Mouse (Mus musculus) midbrain, embryonic 14.5 days (tissue): Measurements from ENCODE around the gene Eml3. TPM values are rescaled to one million over a fixed set of nuclear protein-coding genes. Genes with fewer than 3 reads are reported as not detected.

Experiments
- ATAC-seq: fragments of 200-750 bp; cut with Nextera tagmentation; 2 replicates; pipeline ENCODE4 v1.8.0; 2017; ENCODE audit warnings: moderate number of reproducible peaks, moderate library complexity; ENCODE audit not compliant: low FRiP score, low TSS enrichment
- DNase-seq: peaks from one replicate; pipeline ENCODE4 v3.0.0-alpha.2; 2015
- H3K27ac ChIP-seq: fragments of 300-500 bp; sonication (generic); replicated peaks from 2 replicates; pipeline ENCODE4 v1.5.1; 2014; ENCODE audit warnings: mild to moderate bottlenecking, low read depth, low read length, moderate library complexity
- H3K27me3 ChIP-seq: fragments of 300-500 bp; sonication (generic); 2 replicates; pipeline ENCODE4 v1.6.1; 2014; ENCODE audit warnings: low read length, control low read depth, mixed read lengths; ENCODE audit not compliant: control insufficient read depth, insufficient read depth
- H3K36me3 ChIP-seq: fragments of 300-500 bp; sonication (generic); 2 replicates; pipeline ENCODE4 v1.6.1; 2014; ENCODE audit warnings: low read length, control low read depth; ENCODE audit not compliant: control insufficient read depth, insufficient read depth
- H3K4me1 ChIP-seq: fragments of 300-500 bp; sonication (generic); 2 replicates; pipeline ENCODE4 v1.6.1; 2014; ENCODE audit warnings: mild to moderate bottlenecking, antibody characterized with exemption, low read length, control low read depth; ENCODE audit not compliant: control insufficient read depth, insufficient read depth
- H3K4me2 ChIP-seq: fragments of 300-500 bp; sonication (generic); 2 replicates; pipeline ENCODE4 v1.6.1; 2014; ENCODE audit warnings: mild to moderate bottlenecking, low read length, moderate library complexity
- H3K4me3 ChIP-seq: fragments of 300-500 bp; sonication (generic); replicated peaks from 2 replicates; pipeline ENCODE4 v1.5.1; 2014; ENCODE audit warnings: low read depth, low read length
- H3K9ac ChIP-seq: fragments of 300-500 bp; sonication (generic); replicated peaks from 2 replicates; pipeline ENCODE4 v1.6.1; 2014; ENCODE audit warnings: mild to moderate bottlenecking, low read length, moderate library complexity
- H3K9me3 ChIP-seq: fragments of 300-500 bp; sonication (generic); 2 replicates; pipeline ENCODE4 v1.6.1; 2016; ENCODE audit warnings: low read length, control low read depth, mixed read lengths; ENCODE audit not compliant: control insufficient read depth
- WGBS: fragments of 180-500 bp; shearing (Covaris S2); extraction: QIAGEN DNeasy Blood & Tissue Kit; methylation state at CpG from one replicate; pipeline ENCODE4 v1.1.7; 2014; 5-methylcytosine and 5-hydroxymethylcytosine counted together
- polyA plus RNA-seq: library from polyadenylated mRNA; unstranded; fragments of >200 nt; fragmentation: Nextera tagmentation; extraction: Ambion mirVana; gene quantifications from 2 replicates; pipeline ENCODE4 v1.2.1, GENCODE M21; 2014

Gene Eml3
- polyA plus RNA-seq, 1 experiment from 2014 or later = 5.5 TPM

DNA sequence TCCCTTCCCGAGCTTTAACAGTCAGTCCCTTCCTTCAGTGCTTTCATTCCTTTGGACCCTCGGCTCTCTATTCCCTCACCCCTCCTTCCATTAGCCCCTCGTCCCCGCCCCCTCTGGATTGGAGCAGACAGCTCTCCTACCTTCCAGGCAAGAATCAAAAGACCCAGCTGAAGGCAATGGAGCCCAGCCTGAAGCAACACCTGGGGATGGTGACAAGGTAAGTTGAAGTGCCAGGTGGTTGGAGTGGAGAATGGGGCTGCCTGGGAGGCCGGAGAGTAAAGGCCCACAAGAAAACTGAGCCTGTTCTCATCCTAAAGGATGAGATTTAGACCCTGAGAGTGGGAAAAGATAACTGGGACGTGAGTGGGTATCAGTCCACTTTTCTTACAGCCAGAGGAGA is 20.8 kb upstream of the Eml3 start:
- Histone ChIP-seq H3K9ac (no peak overlapping the region), H3K27ac (no peak overlapping the region), H3K4me2 (no peak overlapping the region), H3K4me1 (no peaks in the 10 kb centered on the region), H3K27me3 (no peaks in the 10 kb centered on the region), H3K4me3 (no peak overlapping the region), H3K9me3 (no peaks in the 10 kb centered on the region), H3K36me3 (peaks cover 97% of the 10 kb centered on the region)
- ATAC-seq = no peak
- WGBS = 93% methylated on average over 6 of the region's 6 CpGs
- no peak for DNase-seq

DNA sequence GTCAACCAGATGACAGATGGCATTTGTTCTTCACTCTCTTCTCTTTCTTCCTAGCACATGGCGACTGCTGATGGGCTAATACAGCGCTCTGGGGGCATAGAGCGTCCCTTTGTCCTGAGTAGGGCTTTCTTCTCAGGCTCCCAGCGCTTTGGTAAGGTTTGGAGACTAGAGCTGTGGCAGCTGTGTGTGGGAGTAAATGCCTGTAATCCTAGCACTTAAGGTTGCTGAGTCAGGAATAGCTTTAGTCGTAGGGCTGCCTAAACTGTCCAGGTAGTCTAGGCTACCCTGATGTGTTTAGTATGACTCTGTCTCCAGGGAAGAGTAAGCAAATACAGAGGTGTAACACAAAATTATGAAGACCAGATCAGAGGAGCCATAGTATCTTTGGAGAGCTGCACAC is 17.5 kb upstream of the Eml3 start:
- no peak overlapping the region for H3K4me3 ChIP-seq
- peaks cover 100% of the 10 kb centered on the region for H3K36me3 ChIP-seq
- ATAC-seq (no peak), DNase-seq (no peak)
- no peak overlapping the region for H3K27ac ChIP-seq
- no peak overlapping the region for H3K4me2 ChIP-seq
- no peaks in the 10 kb centered on the region for H3K27me3 ChIP-seq
- H3K9me3 ChIP-seq = no peaks in the 10 kb centered on the region
- H3K9ac ChIP-seq = no peak overlapping the region
- H3K4me1 ChIP-seq = no peaks in the 10 kb centered on the region
- WGBS = 96% methylated on average over 5 of the region's 5 CpGs

DNA sequence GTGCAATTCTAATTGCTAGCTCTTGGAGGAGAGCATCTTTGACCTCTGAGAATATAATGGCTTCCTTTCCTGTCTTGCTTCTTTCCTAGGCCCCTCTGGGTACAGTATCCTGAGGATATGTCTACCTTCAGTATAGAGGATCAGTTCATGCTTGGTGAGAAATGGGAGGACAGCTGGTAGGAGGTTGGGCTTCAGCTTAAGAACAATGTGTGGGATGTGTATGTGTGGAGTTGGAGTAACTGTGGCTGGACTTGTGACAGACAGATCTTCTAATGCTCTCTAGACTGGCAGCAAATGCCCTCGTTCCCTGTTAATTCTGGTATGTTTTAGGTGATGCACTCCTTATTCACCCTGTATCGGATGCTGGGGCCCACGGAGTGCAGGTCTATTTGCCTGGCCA is 15.1 kb upstream of the Eml3 start:
- DNase-seq (no peak), ATAC-seq (no peak)
- WGBS = 94% methylated on average over 3 of the region's 3 CpGs
- Histone ChIP-seq H3K4me2 (no peak overlapping the region), H3K9me3 (no peaks in the 10 kb centered on the region), H3K4me3 (no peak overlapping the region), H3K36me3 (peaks cover 80% of the 10 kb centered on the region), H3K9ac (no peak overlapping the region), H3K4me1 (no peaks in the 10 kb centered on the region), H3K27me3 (no peaks in the 10 kb centered on the region), H3K27ac (no peak overlapping the region)

DNA sequence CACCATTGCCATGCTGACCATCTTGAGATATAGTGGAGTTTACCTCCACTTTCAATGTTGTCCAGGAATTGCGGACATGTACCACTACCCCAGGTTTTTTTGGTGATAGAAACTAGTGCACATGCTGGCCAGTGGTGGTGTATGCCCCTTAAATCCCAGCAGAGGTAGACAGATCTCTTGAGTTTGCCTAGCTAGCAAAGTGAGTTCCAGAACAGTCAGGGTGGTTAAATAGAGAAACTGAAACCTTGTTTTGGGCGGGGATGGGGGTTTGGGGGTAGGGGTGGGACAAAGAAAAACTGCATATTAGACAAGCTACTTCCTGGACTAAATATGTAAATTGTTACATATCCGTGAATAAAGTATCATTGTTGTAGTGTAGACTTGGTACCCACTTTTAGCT is 10.4 kb upstream of the Eml3 start:
- WGBS = 92% methylated on average over 3 of the region's 3 CpGs
- peaks cover 35% of the 10 kb centered on the region for H3K36me3 ChIP-seq
- no peak overlapping the region for H3K4me2 ChIP-seq
- no peak overlapping the region for H3K4me3 ChIP-seq
- no peaks in the 10 kb centered on the region for H3K27me3 ChIP-seq
- H3K4me1 ChIP-seq = peaks cover 10% of the 10 kb centered on the region; the same call in 1 of the 2 replicates
- DNase-seq = no peak
- ATAC-seq = no peak
- H3K9me3 ChIP-seq = no peaks in the 10 kb centered on the region
- H3K9ac ChIP-seq = no peak overlapping the region
- no peak overlapping the region for H3K27ac ChIP-seq

DNA sequence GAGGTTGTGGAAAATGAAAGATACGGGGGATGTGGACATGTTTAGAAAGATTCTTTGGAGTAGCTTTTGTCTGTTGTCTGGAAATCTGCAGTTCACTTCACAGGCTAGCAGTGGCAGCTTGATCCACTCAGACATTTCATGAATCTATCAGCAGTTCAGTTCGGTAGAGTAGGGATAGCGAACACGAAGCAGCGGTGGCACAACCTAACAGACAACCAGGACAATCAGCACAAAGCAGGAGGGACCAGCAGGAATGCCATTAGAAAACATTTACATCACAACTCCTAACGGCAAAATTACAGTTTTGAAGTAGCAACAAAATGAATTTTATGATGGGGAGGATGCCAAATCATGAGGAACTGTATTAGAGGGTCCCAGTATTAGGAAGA is 9.7 kb upstream of the Eml3 start:
- peak overlapping the region; percentile 80; the same call in 1 of the 2 replicates for H3K9ac ChIP-seq
- DNase-seq (no peak), ATAC-seq (no peak)
- peaks cover 32% of the 10 kb centered on the region for H3K36me3 ChIP-seq
- peak overlapping the region; percentile 62 for H3K4me2 ChIP-seq
- peaks cover 10% of the 10 kb centered on the region; the same call in 1 of the 2 replicates for H3K4me1 ChIP-seq
- no peaks in the 10 kb centered on the region for H3K9me3 ChIP-seq
- H3K27ac ChIP-seq = peak overlapping the region; percentile 85
- H3K27me3 ChIP-seq = no peaks in the 10 kb centered on the region
- peak overlapping the region; percentile 83 for H3K4me3 ChIP-seq
- 73% methylated on average over 6 of the region's 6 CpGs for WGBS

DNA sequence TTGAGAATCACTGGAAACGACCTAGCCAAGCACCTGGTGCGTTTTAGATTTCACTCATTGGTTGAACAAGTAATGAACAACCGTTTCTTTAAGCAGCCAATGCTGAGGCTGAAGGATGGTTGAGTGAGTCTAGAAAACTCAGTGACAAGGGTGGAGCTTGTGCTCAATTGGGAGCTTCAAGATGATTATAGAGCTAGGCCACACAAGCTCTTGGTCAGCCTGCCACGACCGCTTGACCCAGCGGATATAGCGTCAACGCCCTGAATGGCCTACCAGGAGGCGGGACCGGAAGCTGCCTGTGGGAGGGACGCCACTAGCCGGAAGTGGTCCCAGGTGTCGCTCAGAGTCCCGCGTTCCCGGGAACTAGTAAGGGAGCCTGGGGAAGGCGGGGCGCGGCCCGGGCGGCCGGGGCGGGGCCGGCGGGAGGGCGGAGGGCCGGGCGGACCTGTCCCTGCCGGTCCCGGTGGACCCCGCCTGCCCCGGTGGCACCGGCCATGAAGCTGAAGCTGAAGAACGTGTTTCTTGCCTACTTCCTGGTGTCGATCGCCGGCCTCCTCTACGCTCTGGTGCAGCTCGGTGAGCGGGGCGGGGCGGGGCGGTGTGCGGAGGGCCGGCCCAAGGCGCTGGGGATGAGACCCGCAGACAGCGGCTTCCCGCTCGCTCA is 9.1 kb upstream of the Eml3 start, which contains the start of gene B3gat3:
Gene B3gat3 (plus strand): TSS at position 302 of the 664 bp plus-strand sequence.
- Histone ChIP-seq H3K36me3 (peaks cover 29% of the 10 kb centered on the region), H3K4me3 (peak within 1 kb of the TSS; percentile 83), H3K27ac (peak within 1 kb of the TSS; percentile 85), H3K9ac (peak within 1 kb of the TSS; percentile 80), H3K4me1 (peaks cover 10% of the 10 kb centered on the region; the same call in 1 of the 2 replicates), H3K4me2 (peak within 1 kb of the TSS; percentile 62), H3K9me3 (no peaks in the 10 kb centered on the region), H3K27me3 (no peaks in the 10 kb centered on the region)
- 2% methylated on average over 50 of the region's 50 CpGs for WGBS
- ATAC-seq (peak; percentile 96), DNase-seq (peak; percentile 95)

DNA sequence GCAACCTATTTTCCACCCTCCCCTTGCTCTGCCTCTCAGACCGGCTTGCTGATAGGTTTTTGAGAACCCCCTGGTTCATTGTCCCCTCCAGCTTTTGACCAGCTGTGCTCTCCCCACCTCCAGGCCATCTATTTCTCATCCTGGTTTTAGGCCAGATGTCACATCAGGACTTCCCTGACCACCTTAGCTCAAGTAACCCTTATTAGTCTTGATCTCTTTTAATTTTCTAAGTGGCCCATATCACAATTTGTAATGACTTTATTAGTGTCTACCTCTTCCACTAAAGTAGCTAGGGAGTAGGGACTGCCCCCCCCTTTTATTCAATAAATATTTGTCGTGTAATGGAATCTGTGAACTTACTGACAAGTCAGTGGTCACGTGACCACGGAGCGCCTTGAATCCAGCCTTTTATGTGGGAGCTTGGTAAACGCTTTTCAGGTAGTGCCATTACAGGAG is 8.5 kb upstream of the Eml3 start:
- no peak; the same call in 1 of the 2 replicates for ATAC-seq
- WGBS = 2% methylated on average over 6 of the region's 6 CpGs
- Histone ChIP-seq H3K4me2 (peak overlapping the region; percentile 62), H3K9me3 (no peaks in the 10 kb centered on the region), H3K36me3 (peaks cover 29% of the 10 kb centered on the region), H3K27me3 (no peaks in the 10 kb centered on the region), H3K9ac (peak overlapping the region; percentile 80), H3K27ac (peak overlapping the region; percentile 85), H3K4me3 (peak overlapping the region; percentile 83), H3K4me1 (peaks cover 10% of the 10 kb centered on the region; the same call in 1 of the 2 replicates)
- peak; percentile 74 for DNase-seq

DNA sequence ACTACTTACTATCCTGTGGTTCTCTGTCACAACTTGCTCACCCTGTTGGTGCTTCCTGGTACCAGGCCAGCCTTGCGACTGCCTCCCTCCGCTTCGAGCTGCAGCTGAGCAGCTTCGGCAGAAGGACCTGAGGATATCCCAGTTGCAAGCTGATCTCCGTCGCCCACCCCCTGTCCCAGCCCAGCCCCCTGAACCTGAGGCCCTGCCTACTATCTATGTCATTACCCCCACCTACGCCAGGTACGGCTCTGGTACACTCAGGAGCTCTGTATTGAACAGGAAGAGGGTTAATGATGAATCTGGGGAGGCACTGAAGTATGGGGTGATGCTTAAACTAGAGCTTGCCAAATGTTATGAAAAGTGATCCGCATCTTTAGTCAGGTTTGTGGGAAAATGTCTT is 7.6 kb upstream of the Eml3 start:
- Histone ChIP-seq H3K4me1 (peaks cover 10% of the 10 kb centered on the region; the same call in 1 of the 2 replicates), H3K36me3 (peaks cover 29% of the 10 kb centered on the region), H3K9ac (no peak overlapping the region), H3K4me2 (peak overlapping the region; percentile 62), H3K27me3 (no peaks in the 10 kb centered on the region), H3K4me3 (peak overlapping the region; percentile 83; the same call in 1 of the 2 replicates), H3K27ac (no peak overlapping the region), H3K9me3 (no peaks in the 10 kb centered on the region)
- WGBS = 87% methylated on average over 9 of the region's 9 CpGs
- ATAC-seq = no peak
- DNase-seq = no peak

DNA sequence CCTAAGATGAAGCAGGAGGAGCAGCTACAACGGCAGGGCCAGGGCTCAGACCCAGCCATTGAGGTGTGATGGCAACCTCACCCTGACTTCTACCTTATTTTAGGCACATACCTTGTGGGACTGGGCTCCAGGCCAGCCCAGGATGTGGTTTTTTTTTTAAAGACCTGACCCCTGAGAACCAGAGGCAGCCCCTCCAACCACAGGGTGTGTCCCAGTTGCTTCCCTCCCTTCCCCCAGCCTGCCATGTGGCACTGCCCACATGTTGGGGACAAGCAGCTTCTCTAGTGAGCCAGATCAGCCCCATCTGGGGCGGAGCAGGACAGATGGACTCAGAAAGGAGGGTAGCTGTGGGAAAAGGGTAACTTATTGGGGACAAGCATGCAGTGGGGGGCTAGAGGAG is 2.6 kb upstream of the Eml3 start:
- no peak overlapping the region for H3K9ac ChIP-seq
- no peak overlapping the region for H3K4me2 ChIP-seq
- DNase-seq (no peak), ATAC-seq (no peak)
- peaks cover 11% of the 10 kb centered on the region for H3K4me1 ChIP-seq
- H3K36me3 ChIP-seq = peaks cover 32% of the 10 kb centered on the region
- no peak overlapping the region for H3K27ac ChIP-seq
- H3K4me3 ChIP-seq = no peak overlapping the region
- H3K9me3 ChIP-seq = no peaks in the 10 kb centered on the region
- 95% methylated on average over 2 of the region's 2 CpGs for WGBS
- H3K27me3 ChIP-seq = no peaks in the 10 kb centered on the region
